Mouse (Mus musculus): ENCODE data around the gene Arhgap33.
"Not testable (repeated sequence)": the region's sequence is repeated elsewhere in the genome, so short reads cannot be mapped to it uniquely, and the experiment has no call there.

Arhgap33 gene

GRCm38 (mm10) chr7:30492765-30493164, 42.1 kb downstream of the Arhgap33 start:
- peak; percentile 94 to 97 for DNase-seq

GRCm38 (mm10) chr7:30490957-30491307, 43.9 kb downstream of the Arhgap33 start:
- no peak for DNase-seq

DNA sequence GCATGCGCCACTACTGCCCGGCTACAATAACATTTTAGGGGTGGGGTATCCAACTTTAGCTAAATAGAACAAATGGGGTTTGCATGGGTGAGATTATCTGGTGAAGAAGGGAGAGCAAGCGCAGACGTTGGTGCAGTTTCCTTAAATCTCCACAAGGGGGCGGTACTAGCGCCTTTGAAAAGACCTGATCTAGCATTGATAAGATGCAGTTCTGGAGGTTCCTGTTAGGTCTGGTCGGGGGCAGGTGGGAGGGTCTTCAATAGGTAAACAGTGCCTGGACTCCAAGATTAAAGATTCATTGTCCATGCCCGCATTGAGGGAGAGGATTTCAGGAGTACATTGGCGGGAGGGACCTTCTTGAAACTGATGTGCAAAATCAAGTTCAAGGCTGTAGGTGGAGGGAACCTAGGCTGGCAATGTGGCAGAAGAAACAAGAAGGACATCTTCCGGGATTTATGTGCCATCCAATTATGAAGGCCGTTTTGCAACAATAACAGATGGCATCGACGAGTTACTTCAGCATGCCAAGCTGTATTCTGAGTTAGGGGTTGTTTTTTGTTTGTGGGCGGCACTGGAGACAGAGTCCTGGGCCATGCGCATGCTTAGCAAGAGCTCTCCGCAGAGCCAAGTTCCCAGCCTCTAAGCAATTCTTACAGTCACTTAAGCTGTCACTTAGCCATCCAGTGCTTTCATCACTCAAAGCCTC, 44.5 kb downstream of the Arhgap33 start:
- peak; percentile 74 to 80 for DNase-seq

- no peak for DNase-seq
These were observed 50.6 kb downstream of the Arhgap33 start for GRCm38 (mm10) chr7:30484250-30484649.

GRCm38 (mm10) chr7:30477415-30478381, 57.2 kb downstream of the Arhgap33 start:
- DNase-seq = peak; percentile 56 to 65

DNA sequence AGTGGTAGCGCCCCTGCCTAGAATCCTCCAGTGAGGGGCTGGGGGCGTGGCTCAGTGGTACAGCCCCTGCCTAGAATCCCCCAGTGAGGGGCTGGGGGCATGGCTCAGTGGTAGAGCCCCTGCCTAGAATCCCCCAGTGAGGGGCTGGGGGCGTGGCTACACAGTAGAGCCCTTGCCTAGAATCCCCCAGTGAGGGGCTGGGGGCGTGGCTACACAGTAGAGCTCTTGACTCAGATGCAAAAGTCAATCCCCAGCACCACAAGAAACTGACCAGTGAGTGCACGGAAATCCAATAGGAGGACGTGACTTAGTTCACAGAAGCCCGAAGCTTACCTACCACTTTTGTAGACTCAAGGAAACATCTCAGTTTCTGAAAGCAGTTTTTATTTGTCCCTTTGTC, 58.7 kb downstream of the Arhgap33 start:
- DNase-seq = not testable (repeated sequence)

GRCm38 (mm10) chr7:30474999-30475398, 59.9 kb downstream of the Arhgap33 start:
- no peak for DNase-seq

- peak; percentile 66 to 85 for DNase-seq
These were observed 62.4 kb downstream of the Arhgap33 start for GRCm38 (mm10) chr7:30472411-30472810.
